Mouse (Mus musculus) spleen, adult 2 months (tissue): Measurements from ENCODE around the gene Plekhg3.

Experiments used
- CTCF ChIP-seq: fragments of 200-500 bp; IDR thresholded peaks from 2 replicates; pipeline ENCODE4 v1.5.1; 2011; ENCODE audit warnings: mild to moderate bottlenecking, inconsistent platforms; ENCODE audit not compliant: insufficient read depth, insufficient read length, insufficient replicate concordance; ENCODE audit errors: extremely low read depth
- POLR2A ChIP-seq: fragments of 200-500 bp; IDR thresholded peaks from 2 replicates; pipeline ENCODE4 v1.6.1; 2011; ENCODE audit warnings: low read depth, low read length, inconsistent platforms

GRCm38 (mm10) chr12:76572261-76573251 lies 41.9 kb downstream of the Plekhg3 start:
- TF ChIP-seq POLR2A (no peak), CTCF (no peak)
